Mouse (Mus musculus) heart, embryonic 12.5 days (tissue): ENCODE measurements at regions not wholly inside any gene's neighbourhood (a gene's known extent, or its start where the extent isn't known, plus 50 kb on each side); places are given as distances from the start of the nearest gene placed in this dataset.

Experiments
- ATAC-seq: fragments of 200-750 bp; cut with Nextera tagmentation; 2 replicates; pipeline ENCODE4 v1.8.0; 2017; ENCODE audit warnings: moderate TSS enrichment, moderate library complexity; ENCODE audit not compliant: insufficient number of reproducible peaks, low FRiP score
- H3K27ac ChIP-seq: fragments of 300-500 bp; sonication (generic); 2 replicates; pipeline ENCODE4 v1.5.1; 2016; ENCODE audit warnings: mild to moderate bottlenecking, moderate library complexity; ENCODE audit not compliant: poor library complexity, severe bottlenecking
- H3K27me3 ChIP-seq: fragments of 300-500 bp; sonication (generic); replicated peaks from 2 replicates; pipeline ENCODE4 v1.6.1; 2016; ENCODE audit warnings: mild to moderate bottlenecking, moderate library complexity
- H3K36me3 ChIP-seq: fragments of 300-500 bp; sonication (generic); 2 replicates; pipeline ENCODE4 v1.6.1; 2016; ENCODE audit warnings: mild to moderate bottlenecking, moderate library complexity
- H3K4me1 ChIP-seq: fragments of 300-500 bp; sonication (generic); replicated peaks from 2 replicates; pipeline ENCODE4 v1.6.1; 2016; ENCODE audit warnings: mild to moderate bottlenecking
- H3K4me2 ChIP-seq: fragments of 300-500 bp; sonication (generic); 2 replicates; pipeline ENCODE4 v1.6.1; 2016; ENCODE audit warnings: mild to moderate bottlenecking, moderate library complexity
- H3K4me3 ChIP-seq: fragments of 300-500 bp; sonication (generic); 2 replicates; pipeline ENCODE4 v1.5.1; 2016; ENCODE audit warnings: mild to moderate bottlenecking
- H3K9ac ChIP-seq: fragments of 300-500 bp; sonication (generic); 2 replicates; pipeline ENCODE4 v1.6.1; 2016; ENCODE audit warnings: mild to moderate bottlenecking, moderate library complexity
- H3K9me3 ChIP-seq: fragments of 300-500 bp; sonication (generic); replicated peaks from 2 replicates; pipeline ENCODE4 v1.6.1; 2016; ENCODE audit warnings: mild to moderate bottlenecking, moderate library complexity
- WGBS: fragments of 180-500 bp; shearing (Covaris S2); methylation state at CpG from one replicate; pipeline ENCODE4 v1.1.7; 2016; 5-methylcytosine and 5-hydroxymethylcytosine counted together

GRCm38 (mm10) chr3:52429014-52429589 lies 161.0 kb downstream of the Foxo1 start:
- H3K36me3 ChIP-seq, result no peaks in the 10 kb centered on the region
- H3K9ac ChIP-seq, result no peak overlapping the region
- no peaks in the 10 kb centered on the region for H3K9me3 ChIP-seq
- H3K27ac ChIP-seq, result no peak overlapping the region
- H3K27me3 ChIP-seq, result no peaks in the 10 kb centered on the region
- no peaks in the 10 kb centered on the region for H3K4me1 ChIP-seq
- ATAC-seq, result no peak
- no peak overlapping the region for H3K4me3 ChIP-seq
- no peak overlapping the region for H3K4me2 ChIP-seq
- WGBS, result 73% methylated on average over 8 of the region's 8 CpGs

GRCm38 (mm10) chr3:52422826-52423225 lies 154.7 kb downstream of the Foxo1 start:
- no peak overlapping the region for H3K4me2 ChIP-seq
- no peak overlapping the region for H3K27ac ChIP-seq
- no peak overlapping the region for H3K4me3 ChIP-seq
- no peak for ATAC-seq
- peaks cover 12% of the 10 kb centered on the region; the same call in 1 of the 2 replicates for H3K9me3 ChIP-seq
- no peaks in the 10 kb centered on the region for H3K27me3 ChIP-seq
- H3K4me1 ChIP-seq, result no peaks in the 10 kb centered on the region
- H3K36me3 ChIP-seq, result no peaks in the 10 kb centered on the region
- H3K9ac ChIP-seq, result no peak overlapping the region
- 71% methylated on average over 1 of the region's 1 CpGs for WGBS

GRCm38 (mm10) chr3:52416261-52416660 lies 148.1 kb downstream of the Foxo1 start:
- no peaks in the 10 kb centered on the region for H3K36me3 ChIP-seq
- ATAC-seq, result no peak
- H3K9me3 ChIP-seq, result peaks cover 4% of the 10 kb centered on the region; the same call in 1 of the 2 replicates
- peaks cover 31% of the 10 kb centered on the region for H3K4me1 ChIP-seq
- WGBS, result 61% methylated on average over 6 of the region's 6 CpGs
- no peak overlapping the region for H3K9ac ChIP-seq
- no peak overlapping the region for H3K4me3 ChIP-seq
- no peak overlapping the region for H3K4me2 ChIP-seq
- H3K27me3 ChIP-seq, result no peaks in the 10 kb centered on the region
- no peak overlapping the region for H3K27ac ChIP-seq

GRCm38 (mm10) chr3:52415361-52415760 lies 147.2 kb downstream of the Foxo1 start:
- ATAC-seq, result no peak
- Histone ChIP-seq H3K27me3 (no peaks in the 10 kb centered on the region), H3K36me3 (no peaks in the 10 kb centered on the region), H3K4me2 (no peak overlapping the region), H3K9me3 (peaks cover 4% of the 10 kb centered on the region; the same call in 1 of the 2 replicates), H3K4me3 (no peak overlapping the region), H3K4me1 (peaks cover 31% of the 10 kb centered on the region), H3K27ac (no peak overlapping the region), H3K9ac (no peak overlapping the region)
- 24% methylated on average over 6 of the region's 6 CpGs for WGBS

GRCm38 (mm10) chr3:52414017-52414416 lies 145.9 kb downstream of the Foxo1 start:
- H3K4me1 ChIP-seq, result peaks cover 42% of the 10 kb centered on the region
- H3K27me3 ChIP-seq, result no peaks in the 10 kb centered on the region
- WGBS, result 24% methylated on average over 6 of the region's 6 CpGs
- H3K27ac ChIP-seq, result peak overlapping the region; percentile 6; the same call in 1 of the 2 replicates
- H3K4me2 ChIP-seq, result no peak overlapping the region
- no peak overlapping the region for H3K9ac ChIP-seq
- no peak for ATAC-seq
- no peaks in the 10 kb centered on the region for H3K9me3 ChIP-seq
- H3K36me3 ChIP-seq, result no peaks in the 10 kb centered on the region
- no peak overlapping the region for H3K4me3 ChIP-seq

- no peaks in the 10 kb centered on the region for H3K36me3 ChIP-seq
- no peaks in the 10 kb centered on the region for H3K9me3 ChIP-seq
- H3K4me2 ChIP-seq, result peak overlapping the region; percentile 45
- peaks cover 42% of the 10 kb centered on the region for H3K4me1 ChIP-seq
- WGBS, result 9% methylated on average over 10 of the region's 10 CpGs
- peak overlapping the region; percentile 6; the same call in 1 of the 2 replicates for H3K27ac ChIP-seq
- H3K27me3 ChIP-seq, result no peaks in the 10 kb centered on the region
- ATAC-seq, result peak; percentile 52; the same call in 1 of the 2 replicates
- H3K9ac ChIP-seq, result no peak overlapping the region
- no peak overlapping the region for H3K4me3 ChIP-seq
Measured at GRCm38 (mm10) chr3:52413187-52413746, 145.1 kb downstream of the Foxo1 start.

- H3K4me1 ChIP-seq, result peaks cover 52% of the 10 kb centered on the region
- H3K36me3 ChIP-seq, result no peaks in the 10 kb centered on the region
- WGBS, result 74% methylated on average over 5 of the region's 5 CpGs
Measured at GRCm38 (mm10) chr3:52411356-52411755, 143.2 kb downstream of the Foxo1 start.

GRCm38 (mm10) chr3:52409465-52409864 lies 141.3 kb downstream of the Foxo1 start:
- Histone ChIP-seq H3K9me3 (no peaks in the 10 kb centered on the region), H3K4me3 (no peak overlapping the region), H3K4me2 (no peak overlapping the region), H3K27ac (no peak overlapping the region), H3K27me3 (no peaks in the 10 kb centered on the region), H3K36me3 (no peaks in the 10 kb centered on the region), H3K9ac (no peak overlapping the region), H3K4me1 (peaks cover 46% of the 10 kb centered on the region)
- no peak for ATAC-seq
- 60% methylated on average over 7 of the region's 7 CpGs for WGBS

More at GRCm38 (mm10) chr3:52411356-52411755, 143.2 kb downstream of the Foxo1 start:
- H3K9me3 ChIP-seq, result no peaks in the 10 kb centered on the region
- no peak overlapping the region for H3K4me3 ChIP-seq
- no peak overlapping the region for H3K4me2 ChIP-seq
- H3K27ac ChIP-seq, result no peak overlapping the region
- H3K27me3 ChIP-seq, result no peaks in the 10 kb centered on the region
- no peak overlapping the region for H3K9ac ChIP-seq
- no peak for ATAC-seq

GRCm38 (mm10) chr3:52406778-52407318 lies 138.7 kb downstream of the Foxo1 start:
- H3K36me3 ChIP-seq, result no peaks in the 10 kb centered on the region
- H3K27me3 ChIP-seq, result no peaks in the 10 kb centered on the region
- 42% methylated on average over 5 of the region's 5 CpGs for WGBS
- H3K9ac ChIP-seq, result no peak overlapping the region
- H3K27ac ChIP-seq, result peak overlapping the region; percentile 36; the same call in 1 of the 2 replicates
- ATAC-seq, result no peak
- H3K4me3 ChIP-seq, result no peak overlapping the region
- peaks cover 26% of the 10 kb centered on the region for H3K4me1 ChIP-seq
- H3K9me3 ChIP-seq, result no peaks in the 10 kb centered on the region
- H3K4me2 ChIP-seq, result no peak overlapping the region

GRCm38 (mm10) chr3:52404636-52405035 lies 136.5 kb downstream of the Foxo1 start:
- H3K27me3 ChIP-seq, result no peaks in the 10 kb centered on the region
- no peak overlapping the region for H3K4me2 ChIP-seq
- H3K4me1 ChIP-seq, result peaks cover 40% of the 10 kb centered on the region
- no peak overlapping the region for H3K4me3 ChIP-seq
- no peak overlapping the region for H3K9ac ChIP-seq
- no peaks in the 10 kb centered on the region for H3K36me3 ChIP-seq
- peak overlapping the region; percentile 20; the same call in 1 of the 2 replicates for H3K27ac ChIP-seq
- 13% methylated on average over 4 of the region's 4 CpGs for whole genome bisulfite sequencing
- H3K9me3 ChIP-seq, result no peaks in the 10 kb centered on the region
- ATAC-seq, result peak; percentile 46; the same call in 1 of the 2 replicates

- no peak overlapping the region for H3K27ac ChIP-seq
- no peak for ATAC-seq
- peaks cover 39% of the 10 kb centered on the region for H3K4me1 ChIP-seq
- H3K27me3 ChIP-seq, result no peaks in the 10 kb centered on the region
- no peak overlapping the region for H3K9ac ChIP-seq
- H3K4me3 ChIP-seq, result no peak overlapping the region
- no peak overlapping the region for H3K4me2 ChIP-seq
- H3K9me3 ChIP-seq, result no peaks in the 10 kb centered on the region
- H3K36me3 ChIP-seq, result no peaks in the 10 kb centered on the region
- WGBS, result 91% methylated on average over 4 of the region's 4 CpGs
Measured at GRCm38 (mm10) chr3:52403032-52403431, 134.9 kb downstream of the Foxo1 start.
